Mouse (Mus musculus) megakaryocyte, embryonic 14.5 days (primary cell): ENCODE data around the gene Tpd52l1. TPM values are rescaled to one million over a fixed set of nuclear protein-coding genes. Genes with fewer than 3 reads are reported as not detected.
A peak's percentile ranks its signal among the peaks of the same experiment; 100 is the strongest.

Source experiments
- H3K27me3 ChIP-seq: replicated peaks from 2 replicates; pipeline ENCODE3; 2012; ENCODE audit warnings: inconsistent platforms
- H3K36me3 ChIP-seq: replicated peaks from 2 replicates; pipeline ENCODE3; 2012; ENCODE audit warnings: low read length, inconsistent platforms, mixed read lengths
- H3K4me1 ChIP-seq: 2 replicates; pipeline ENCODE4 v1.6.1; 2012; ENCODE audit warnings: inconsistent platforms
- H3K4me3 ChIP-seq: replicated peaks from 2 replicates; pipeline ENCODE3; 2012; ENCODE audit warnings: moderate library complexity, mild to moderate bottlenecking, inconsistent platforms
- H3K9me3 ChIP-seq: 2 replicates; pipeline ENCODE4 v1.6.1; 2012; ENCODE audit warnings: inconsistent platforms
- FLI1 ChIP-seq: IDR thresholded peaks from 2 replicates; pipeline ENCODE4 v1.6.1; 2012; ENCODE audit warnings: low read length, inconsistent platforms, mixed read lengths
- GATA1 ChIP-seq: IDR thresholded peaks from 3 replicates; pipeline ENCODE4 v1.6.1; 2012; ENCODE audit warnings: mixed read lengths, low read length, inconsistent platforms, borderline replicate concordance
- polyA plus RNA-seq: library from polyadenylated mRNA; stranded (reverse); fragments of >175 nt; gene quantifications from 2 replicates; pipeline ENCODE4 v1.2.3, GENCODE M21; 2012; ENCODE audit warnings: low replicate concordance; ENCODE audit not compliant: insufficient read depth

The Tpd52l1 gene
- polyA plus RNA-seq, 1 experiment: not detected

DNA sequence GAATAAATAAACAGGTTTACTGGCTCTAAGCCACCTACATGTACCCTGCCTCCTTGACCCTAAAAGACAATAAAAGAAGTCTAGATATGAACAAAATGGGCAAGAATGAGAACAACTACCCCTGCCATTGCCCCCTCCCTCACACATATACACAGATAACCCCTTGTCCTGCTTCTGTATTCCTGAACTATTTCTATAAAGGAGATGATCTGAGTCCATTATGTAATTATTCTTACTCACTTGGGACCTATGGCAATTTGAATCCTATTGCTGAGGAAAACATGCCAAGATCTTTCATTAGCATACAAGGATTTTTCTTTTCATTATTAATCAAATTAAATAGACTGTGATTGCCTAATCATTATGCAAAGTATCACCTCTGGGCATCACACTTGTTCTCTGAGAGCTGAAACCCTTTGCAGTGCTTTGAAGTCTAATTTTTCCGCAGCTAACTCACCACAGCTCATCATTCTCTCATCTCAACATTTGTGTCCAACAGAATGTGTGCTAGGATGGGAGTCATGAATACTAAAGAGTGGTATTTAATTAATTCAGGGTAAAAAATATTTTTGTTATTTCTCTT is 92.8 kb downstream of the Tpd52l1 start:
- no peaks in the 10 kb centered on the region for H3K9me3 ChIP-seq
- no peaks in the 10 kb centered on the region for H3K27me3 ChIP-seq
- TF ChIP-seq FLI1 (no peak), GATA1 (no peak)
- no peaks in the 10 kb centered on the region for H3K36me3 ChIP-seq
- H3K4me1 ChIP-seq: no peaks in the 10 kb centered on the region
- no peak overlapping the region for H3K4me3 ChIP-seq

DNA sequence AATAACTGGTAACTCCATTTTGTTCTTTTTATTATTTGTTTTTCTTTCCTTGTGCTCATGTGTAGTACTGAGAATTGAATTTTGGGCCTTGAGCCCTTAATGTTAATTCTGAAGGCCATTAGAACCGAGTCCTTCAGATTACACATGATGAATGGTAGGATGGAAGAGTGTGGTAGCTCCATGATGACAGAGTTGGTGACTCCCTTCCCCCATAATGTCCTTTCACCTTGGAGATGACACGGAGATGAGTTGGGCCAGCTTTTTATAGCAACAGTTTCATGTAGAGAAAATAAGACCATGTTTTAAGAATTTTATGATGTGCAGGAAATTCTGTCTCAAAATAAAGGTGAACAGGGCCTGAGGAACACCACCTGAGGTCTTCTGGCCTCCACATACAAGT is 94.7 kb downstream of the Tpd52l1 start:
- Histone ChIP-seq H3K4me1 (no peaks in the 10 kb centered on the region), H3K36me3 (no peaks in the 10 kb centered on the region), H3K27me3 (no peaks in the 10 kb centered on the region), H3K9me3 (no peaks in the 10 kb centered on the region), H3K4me3 (no peak overlapping the region)
- no peak for TF ChIP-seq FLI1
- no peak for TF ChIP-seq GATA1

DNA sequence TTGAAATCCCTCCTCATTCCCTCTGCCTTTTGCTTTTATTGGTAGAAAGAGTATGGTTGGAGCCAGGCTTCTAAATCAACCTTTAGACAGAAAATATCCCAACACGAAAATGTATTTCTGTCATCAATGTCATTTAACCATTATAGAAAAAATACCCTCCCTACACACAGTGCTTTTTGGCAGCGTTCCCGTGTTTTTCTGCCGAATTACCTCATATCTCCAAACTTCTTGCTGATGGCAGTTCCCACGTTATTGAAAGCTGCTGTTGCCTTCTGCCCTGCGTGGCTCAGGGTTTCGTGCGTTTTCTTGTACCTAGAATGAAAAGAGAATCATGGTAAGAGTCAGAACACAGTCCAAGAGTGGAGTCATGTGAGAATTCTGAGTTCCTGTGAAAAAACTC is 99.4 kb downstream of the Tpd52l1 start:
- H3K36me3 ChIP-seq: no peaks in the 10 kb centered on the region
- TF ChIP-seq FLI1 (no peak), GATA1 (no peak)

DNA sequence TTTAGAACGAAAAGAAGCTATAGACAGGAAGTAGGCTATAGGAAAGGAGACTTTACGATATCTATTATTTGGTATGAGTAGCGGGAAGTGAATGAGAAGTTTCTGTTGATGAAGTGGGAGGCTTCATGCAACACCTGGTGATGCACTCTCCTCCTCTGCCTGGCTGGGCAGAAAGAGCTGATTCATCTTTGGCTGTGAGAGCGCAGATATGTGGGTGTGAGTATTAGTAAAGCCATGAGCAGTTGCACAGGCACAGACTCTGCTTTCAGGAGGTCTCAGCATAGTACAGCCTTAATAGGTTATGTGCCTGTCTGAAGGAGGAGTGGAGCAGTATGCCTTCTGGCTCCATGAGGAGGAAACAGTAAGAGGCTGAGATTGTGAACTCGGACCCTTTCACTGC is 109.3 kb downstream of the Tpd52l1 start:
- no peaks in the 10 kb centered on the region for H3K9me3 ChIP-seq
- no peaks in the 10 kb centered on the region for H3K36me3 ChIP-seq
- no peak overlapping the region for H3K4me3 ChIP-seq
- TF ChIP-seq GATA1 (no peak), FLI1 (no peak)
- H3K4me1 ChIP-seq: peaks cover 16% of the 10 kb centered on the region
- no peaks in the 10 kb centered on the region for H3K27me3 ChIP-seq

More for the DNA sequence above, 99.4 kb downstream of the Tpd52l1 start:
- H3K4me1 ChIP-seq: no peaks in the 10 kb centered on the region
- H3K4me3 ChIP-seq: no peak overlapping the region
- H3K9me3 ChIP-seq: no peaks in the 10 kb centered on the region
- H3K27me3 ChIP-seq: no peaks in the 10 kb centered on the region

DNA sequence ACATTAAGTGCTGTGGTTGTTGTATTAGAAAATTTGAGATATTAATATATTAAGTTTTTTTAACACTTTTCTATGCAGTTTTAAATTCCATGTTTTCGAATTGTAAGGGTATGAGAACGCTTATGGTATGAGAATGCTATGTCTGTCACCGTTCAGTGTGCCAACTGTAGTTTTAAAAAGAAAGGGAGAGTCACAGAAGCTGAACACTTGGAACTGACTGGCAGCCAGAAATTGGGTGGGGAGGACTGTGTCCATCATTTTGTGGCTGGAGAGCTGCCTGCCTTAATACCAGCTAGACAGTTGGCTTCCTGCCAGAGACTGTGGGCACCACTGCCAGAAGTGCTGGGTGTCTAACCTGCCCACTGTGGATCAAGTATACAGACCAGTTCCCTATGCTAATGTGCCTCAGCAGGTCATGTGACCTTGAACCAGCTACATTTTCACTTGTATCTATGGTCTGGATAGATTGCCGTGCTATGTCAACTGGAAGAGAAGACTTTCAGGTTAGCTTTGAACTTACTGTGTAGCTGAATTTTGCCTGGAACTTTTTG is 114.5 kb downstream of the Tpd52l1 start:
- H3K4me1 ChIP-seq: peaks cover 34% of the 10 kb centered on the region
- H3K4me3 ChIP-seq: peak overlapping the region; percentile 6
- H3K27me3 ChIP-seq: no peaks in the 10 kb centered on the region
- TF ChIP-seq GATA1: no peak
- no peak for TF ChIP-seq FLI1
- H3K9me3 ChIP-seq: no peaks in the 10 kb centered on the region
- H3K36me3 ChIP-seq: peaks cover 17% of the 10 kb centered on the region

DNA sequence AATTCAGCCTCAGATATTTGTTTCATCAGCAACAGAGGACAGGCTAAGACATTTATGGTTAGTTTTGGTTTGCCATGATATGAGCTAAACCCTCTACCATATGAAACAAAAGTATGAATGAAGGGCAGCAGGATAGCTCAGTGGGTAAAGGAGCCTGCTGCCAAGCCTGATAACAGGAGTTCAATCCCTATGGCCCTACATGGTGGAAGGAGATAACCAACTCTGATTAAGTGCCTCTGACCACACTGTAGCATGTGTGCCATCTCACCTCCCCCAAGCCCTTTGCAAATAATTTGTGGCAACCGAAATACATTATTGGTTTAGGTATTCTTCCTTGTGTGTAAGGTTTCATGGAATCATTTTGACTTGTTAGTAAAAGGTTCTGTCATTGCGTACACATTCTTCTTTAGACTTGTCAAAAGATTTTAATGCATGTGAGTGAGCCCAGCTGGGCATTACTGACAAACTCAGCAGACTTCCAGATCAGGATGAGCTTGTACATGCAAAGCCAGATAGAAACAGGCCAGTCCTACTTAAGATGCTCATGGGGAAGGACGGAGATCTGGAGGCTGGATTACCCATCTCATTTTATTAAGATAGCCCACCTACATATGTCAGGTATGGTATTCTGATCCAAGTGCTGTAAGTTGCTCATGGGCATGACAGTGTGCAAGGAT is 115.3 kb downstream of the Tpd52l1 start:
- no peaks in the 10 kb centered on the region for H3K27me3 ChIP-seq

DNA sequence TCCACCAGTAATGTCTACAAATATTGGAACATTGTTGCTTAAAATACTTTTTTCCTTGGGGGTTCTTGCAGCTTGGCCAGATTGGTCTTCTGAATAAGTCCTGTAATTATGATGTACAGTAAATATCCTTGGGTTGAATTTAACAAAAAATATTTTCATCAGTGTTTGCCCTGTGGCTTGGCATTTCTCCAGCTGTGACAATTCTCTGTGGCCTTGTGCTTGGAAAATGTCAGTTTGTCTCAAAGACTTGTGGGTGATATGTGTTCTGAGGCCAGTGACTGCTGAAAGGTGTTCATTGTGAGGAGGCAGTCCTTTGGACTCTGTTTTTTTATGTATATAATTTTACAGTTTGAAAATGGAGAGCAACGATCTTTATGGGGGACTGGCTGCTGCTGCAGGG is 116.3 kb downstream of the Tpd52l1 start:
- no peak overlapping the region for H3K4me3 ChIP-seq
- H3K4me1 ChIP-seq: peaks cover 36% of the 10 kb centered on the region
- no peak for TF ChIP-seq FLI1
- no peak for TF ChIP-seq GATA1
- H3K36me3 ChIP-seq: peaks cover 24% of the 10 kb centered on the region
- no peaks in the 10 kb centered on the region for H3K27me3 ChIP-seq
- no peaks in the 10 kb centered on the region for H3K9me3 ChIP-seq

More for the DNA sequence above, 115.3 kb downstream of the Tpd52l1 start:
- Histone ChIP-seq H3K36me3 (peaks cover 24% of the 10 kb centered on the region), H3K9me3 (no peaks in the 10 kb centered on the region), H3K4me3 (no peak overlapping the region), H3K4me1 (peaks cover 38% of the 10 kb centered on the region)
- TF ChIP-seq FLI1 (no peak), GATA1 (no peak)

DNA sequence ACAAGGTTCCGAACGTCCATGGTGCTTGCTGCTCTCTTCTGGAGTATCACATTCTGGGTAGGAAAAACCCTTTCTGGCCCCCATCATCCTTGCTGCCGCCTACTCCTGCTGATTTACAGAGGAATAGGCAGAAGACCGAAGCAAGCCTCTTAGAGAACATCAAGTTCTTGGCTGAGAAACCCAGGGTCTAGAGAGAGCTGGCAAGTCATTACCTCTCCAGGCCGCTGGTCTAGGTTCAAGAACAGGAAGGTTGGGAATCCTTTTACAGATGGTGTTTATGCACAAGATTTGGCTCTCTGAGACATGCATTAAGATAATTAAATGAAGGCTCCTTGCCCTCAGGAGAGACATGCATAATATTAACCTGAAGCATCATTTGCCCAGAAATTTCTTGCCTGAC is 127.3 kb downstream of the Tpd52l1 start:
- Histone ChIP-seq H3K27me3 (no peaks in the 10 kb centered on the region), H3K4me1 (peaks cover 32% of the 10 kb centered on the region), H3K9me3 (no peaks in the 10 kb centered on the region), H3K4me3 (no peak overlapping the region), H3K36me3 (peaks cover 49% of the 10 kb centered on the region)
- no peak for TF ChIP-seq FLI1
- TF ChIP-seq GATA1: no peak

DNA sequence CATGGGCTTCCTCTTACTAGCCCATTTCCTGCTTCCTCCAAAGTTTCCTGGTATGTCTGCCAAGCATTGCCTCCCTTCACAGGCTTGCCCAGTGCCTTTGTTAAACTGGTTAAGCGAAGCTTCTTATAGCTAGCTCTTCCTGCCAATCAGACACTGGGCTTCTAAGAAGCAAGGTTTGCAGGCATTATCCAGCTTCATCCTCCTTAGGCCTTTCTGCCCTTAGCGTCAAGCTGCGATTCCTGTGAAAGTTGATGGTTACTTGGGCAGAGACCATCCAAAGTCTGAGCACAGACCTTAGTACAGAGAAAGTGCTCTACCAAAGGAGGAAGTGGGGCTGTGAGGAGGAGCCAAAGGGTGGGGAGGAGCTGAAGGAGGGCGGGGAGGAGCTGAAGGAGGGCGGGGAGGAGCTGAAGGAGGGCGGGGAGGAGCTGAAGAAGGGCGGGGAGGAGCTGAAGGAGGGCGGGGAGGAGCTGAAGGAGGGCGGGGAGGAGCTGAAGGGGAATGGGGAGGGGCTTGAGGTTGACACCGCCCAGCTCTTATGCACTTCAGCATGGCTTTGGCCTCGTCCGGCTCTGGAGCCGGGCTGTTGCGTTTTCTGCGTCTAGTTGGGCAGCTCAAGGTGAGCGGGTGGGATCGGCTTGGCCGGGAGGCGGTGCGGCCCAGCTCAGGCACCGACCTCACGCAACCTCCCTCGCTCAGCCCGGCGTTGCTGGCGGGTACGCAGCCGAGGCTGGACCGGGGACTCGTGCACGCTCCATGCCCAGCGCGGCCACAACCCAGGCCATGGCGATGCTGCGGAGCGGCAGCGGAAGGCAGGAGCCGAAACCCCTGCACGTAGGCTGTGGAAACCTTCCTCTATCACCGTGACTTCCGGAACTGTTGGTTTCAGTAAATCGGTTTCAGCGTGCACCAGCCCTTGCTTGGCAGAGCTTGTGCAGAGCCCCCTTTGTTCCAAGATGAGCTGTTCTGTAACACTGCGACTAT is 132.6 kb downstream of the Tpd52l1 start, which contains the start of gene Hddc2:
TSS of gene Hddc2 (plus strand) at position 519 of the 984 bp plus-strand sequence.
- Histone ChIP-seq H3K9me3 (no peaks in the 10 kb centered on the region), H3K4me3 (peak within 1 kb of the TSS; percentile 98), H3K27me3 (no peaks in the 10 kb centered on the region), H3K4me1 (peaks cover 20% of the 10 kb centered on the region), H3K36me3 (peaks cover 18% of the 10 kb centered on the region)
- TF ChIP-seq FLI1: no peak

DNA sequence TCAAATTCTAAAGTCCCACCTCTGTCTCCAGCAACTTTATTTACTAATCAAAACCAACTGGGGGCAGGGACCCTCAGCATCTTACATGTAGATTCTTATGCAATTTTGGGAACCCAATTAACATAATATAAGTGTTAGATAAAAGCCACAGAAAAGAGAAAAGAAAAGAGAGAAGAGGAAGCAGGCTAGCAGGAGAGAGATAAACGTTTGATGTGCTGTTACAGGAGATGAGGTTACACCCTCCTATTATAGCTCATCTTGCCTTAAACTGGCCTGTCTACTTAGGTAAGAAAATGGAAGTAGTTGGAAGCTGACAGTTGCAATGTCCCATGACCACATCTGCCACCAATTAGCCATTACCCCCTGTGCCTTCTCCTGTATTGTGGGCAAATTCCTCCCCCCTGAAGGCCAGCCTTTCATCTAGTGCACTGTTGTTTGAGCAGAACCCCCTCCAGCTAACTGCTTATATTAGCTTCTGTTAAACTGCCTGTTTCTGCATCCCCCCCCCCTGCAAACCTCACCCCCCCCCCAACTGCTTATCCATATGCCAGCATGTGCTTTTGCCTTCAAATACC is 138.6 kb downstream of the Tpd52l1 start:
- H3K9me3 ChIP-seq: no peaks in the 10 kb centered on the region
- H3K27me3 ChIP-seq: no peaks in the 10 kb centered on the region
- no peaks in the 10 kb centered on the region for H3K36me3 ChIP-seq
- no peak overlapping the region for H3K4me3 ChIP-seq
- H3K4me1 ChIP-seq: peaks cover 7% of the 10 kb centered on the region
- no peak for TF ChIP-seq GATA1
- no peak for TF ChIP-seq FLI1
